Mouse (Mus musculus) thymus, adult 2 months (tissue): ENCODE results near the gene Ski.

Experiments used
- CTCF ChIP-seq: fragments of 200-500 bp; IDR thresholded peaks from 2 replicates; pipeline ENCODE4 v1.5.1; 2012; ENCODE audit warnings: mild to moderate bottlenecking, control low read depth, low read length, moderate library complexity, borderline replicate concordance; ENCODE audit not compliant: control insufficient read depth, poor library complexity, insufficient read depth; ENCODE audit errors: extremely low read depth
- POLR2A ChIP-seq: fragments of 200-500 bp; IDR thresholded peaks from 2 replicates; pipeline ENCODE4 v1.6.1; 2012; ENCODE audit warnings: mild to moderate bottlenecking, low read length, control low read depth, moderate library complexity; ENCODE audit not compliant: control insufficient read depth, poor library complexity, insufficient read depth; ENCODE audit errors: extremely low read depth

DNA sequence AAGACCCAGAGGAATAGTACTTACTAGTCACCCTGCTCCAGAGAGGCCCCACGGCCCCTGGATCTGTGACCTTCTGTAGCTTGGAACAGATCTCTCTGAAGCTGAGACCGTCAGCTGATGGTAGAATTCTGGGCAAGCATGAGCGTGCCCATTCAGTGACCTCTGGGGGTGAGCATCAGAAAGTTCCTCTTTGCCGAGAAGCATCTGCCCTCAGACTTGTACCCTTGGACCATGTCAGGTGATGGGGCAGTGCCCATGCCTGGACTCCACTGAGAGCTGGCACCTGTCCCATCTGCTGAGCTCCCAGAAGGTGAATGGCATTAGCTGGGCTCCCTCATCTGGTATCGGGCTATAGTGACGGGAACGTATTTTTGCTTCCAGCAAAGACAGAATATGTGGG, 84.5 kb downstream of the Ski start:
- TF ChIP-seq CTCF (no peak), POLR2A (no peak)
